Mouse (Mus musculus) thymus, postnatal 4 days (tissue): ENCODE data around the gene Armc8.
"Not testable (repeated sequence)": the region's sequence is repeated elsewhere in the genome, so short reads cannot be mapped to it uniquely, and the experiment has no call there.

Source experiments
- DNase-seq: peaks from one replicate; pipeline ENCODE4 v3.0.0; 2021

Gene Armc8

DNA sequence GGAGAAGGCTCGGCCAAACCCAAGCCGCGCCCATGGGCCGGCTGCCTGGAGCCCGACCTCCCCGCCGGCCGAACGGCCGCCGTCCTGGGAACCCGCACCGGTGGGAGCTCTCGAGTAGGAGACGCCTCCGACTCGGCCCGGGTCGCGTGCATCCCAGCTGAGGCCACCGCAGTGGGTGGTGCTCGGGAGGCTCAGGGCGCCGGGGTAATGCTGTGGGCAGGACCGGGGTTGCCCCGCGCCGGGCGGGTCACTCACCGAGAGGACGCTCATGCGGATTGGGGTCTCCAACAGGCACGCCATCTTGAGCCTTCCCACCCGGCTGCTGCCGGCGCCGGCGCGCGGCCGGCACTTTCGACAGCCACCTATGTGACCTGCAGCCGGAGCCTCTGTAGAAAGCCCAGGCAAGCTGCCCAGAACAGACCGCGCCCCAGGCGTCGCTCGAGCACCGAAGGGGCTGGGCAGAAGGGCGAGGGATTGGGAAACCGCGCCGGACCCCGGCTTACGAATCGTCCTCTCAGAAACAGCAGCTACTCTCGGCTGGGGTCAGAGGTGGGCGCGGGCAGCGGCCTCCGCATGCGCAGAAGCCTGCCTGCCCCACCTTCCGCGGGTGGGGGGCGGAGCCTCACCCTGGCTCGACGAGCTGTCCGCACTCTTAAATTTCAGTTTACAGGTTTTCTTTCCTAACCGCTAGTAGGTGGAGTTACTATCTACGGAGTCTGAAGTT is at the start of gene Armc8:
Gene Armc8 (minus strand): TSS at position 553 of the 724 bp plus-strand sequence.
- DNase-seq: peak; percentile 96

DNA sequence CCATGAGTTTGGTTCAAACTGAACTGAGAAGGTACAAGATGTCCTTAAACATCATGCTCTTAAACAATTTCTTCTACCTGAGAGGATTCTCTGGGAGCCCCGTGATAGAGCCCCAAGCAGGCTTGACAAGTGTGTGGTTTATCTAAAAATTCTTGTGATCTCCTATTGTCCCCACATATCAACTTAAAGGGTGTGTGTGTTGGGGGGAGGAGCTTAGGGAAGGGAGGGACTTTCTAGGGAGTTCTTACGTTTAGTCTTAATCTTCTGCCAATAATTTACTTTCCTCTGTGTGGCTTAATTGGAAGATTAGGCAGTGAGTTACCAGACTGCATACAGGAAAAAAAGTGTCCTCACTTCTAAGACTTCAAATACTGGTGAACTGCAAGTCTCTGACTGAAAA is 43.5 kb upstream of the Armc8 start, which contains the start of gene A4gnt:
Gene A4gnt (plus strand): TSS at position 301 of the 400 bp plus-strand sequence.
- no peak for DNase-seq

DNA sequence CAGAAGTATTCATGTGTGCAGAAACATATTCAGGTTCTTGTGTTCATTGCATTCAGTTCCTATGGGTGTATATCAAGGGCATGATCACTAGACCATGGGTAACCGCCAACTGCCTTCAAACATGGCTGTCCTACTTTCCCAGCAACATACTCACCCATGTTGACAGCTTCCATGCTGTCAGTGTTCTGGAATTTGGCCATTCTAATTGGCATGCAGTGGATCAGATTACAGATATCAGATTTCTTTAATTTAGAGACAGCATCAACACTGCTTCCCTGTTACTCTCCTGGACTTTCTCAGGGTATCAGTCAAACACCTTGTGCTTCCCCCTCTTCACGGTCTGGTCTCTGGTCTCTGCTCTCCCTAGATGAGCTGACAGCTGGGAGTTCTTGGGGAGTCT is 34.9 kb upstream of the Armc8 start:
- no peak for DNase-seq

GRCm38 (mm10) chr9:99599127-99599526 is 30.4 kb upstream of the Armc8 start:
- DNase-seq: not testable (repeated sequence)

- DNase-seq: no peak
Observed at GRCm38 (mm10) chr9:99591144-99591543, 22.4 kb upstream of the Armc8 start.

DNA sequence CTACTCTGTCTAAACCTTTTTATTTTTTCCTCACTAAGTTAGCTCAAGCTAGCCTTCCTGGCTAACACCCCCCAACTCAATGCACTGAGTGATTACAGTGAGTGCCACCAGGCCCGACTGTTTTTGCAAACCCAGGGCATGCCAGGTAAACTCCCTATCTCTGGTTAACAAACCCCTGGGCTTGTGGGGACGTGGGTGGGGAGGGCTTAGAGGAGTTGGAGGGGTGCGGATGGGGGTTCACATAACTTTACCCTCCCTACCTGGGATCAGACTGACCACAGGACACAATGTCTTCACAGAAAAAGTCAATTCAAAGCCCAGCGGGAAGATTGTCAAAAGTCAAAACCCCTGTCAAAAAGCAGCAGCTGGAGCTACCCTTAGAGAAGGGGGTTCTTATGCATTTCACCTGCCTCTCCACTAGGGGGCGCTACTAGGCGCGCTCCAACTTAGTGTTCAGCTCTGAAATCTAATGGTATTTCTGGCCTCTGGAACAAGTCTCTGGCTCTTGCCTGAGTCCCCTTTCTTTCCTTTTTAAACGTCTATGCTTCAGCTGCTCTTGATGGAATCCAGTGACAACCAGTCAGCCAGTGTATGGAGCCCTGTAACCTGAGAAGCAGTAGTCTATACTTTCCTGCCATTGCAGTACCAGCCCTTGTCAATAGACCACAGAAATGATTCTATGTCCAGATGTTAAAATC is 19.0 kb upstream of the Armc8 start:
- peak; percentile 75 for DNase-seq

DNA sequence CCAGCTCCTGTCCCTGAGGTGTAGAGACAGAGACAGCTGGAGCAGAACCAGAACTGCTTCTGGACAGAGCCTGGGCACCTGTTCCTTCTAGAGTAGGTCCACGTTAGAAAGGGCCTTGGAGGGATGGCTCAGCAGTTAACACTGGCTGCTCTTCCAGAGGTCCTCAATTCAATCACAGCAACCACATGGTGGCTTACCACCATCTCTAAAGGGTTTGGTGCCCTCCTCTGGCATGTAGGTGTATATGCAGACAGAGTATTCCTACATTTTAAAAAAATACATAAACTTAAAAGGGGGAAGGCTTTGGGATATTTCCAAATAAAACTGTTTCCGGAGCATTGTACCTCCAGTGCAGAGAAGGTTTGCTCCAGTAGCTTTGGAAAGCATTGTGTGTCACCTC is 12.0 kb upstream of the Armc8 start:
- DNase-seq: peak; percentile 42

DNA sequence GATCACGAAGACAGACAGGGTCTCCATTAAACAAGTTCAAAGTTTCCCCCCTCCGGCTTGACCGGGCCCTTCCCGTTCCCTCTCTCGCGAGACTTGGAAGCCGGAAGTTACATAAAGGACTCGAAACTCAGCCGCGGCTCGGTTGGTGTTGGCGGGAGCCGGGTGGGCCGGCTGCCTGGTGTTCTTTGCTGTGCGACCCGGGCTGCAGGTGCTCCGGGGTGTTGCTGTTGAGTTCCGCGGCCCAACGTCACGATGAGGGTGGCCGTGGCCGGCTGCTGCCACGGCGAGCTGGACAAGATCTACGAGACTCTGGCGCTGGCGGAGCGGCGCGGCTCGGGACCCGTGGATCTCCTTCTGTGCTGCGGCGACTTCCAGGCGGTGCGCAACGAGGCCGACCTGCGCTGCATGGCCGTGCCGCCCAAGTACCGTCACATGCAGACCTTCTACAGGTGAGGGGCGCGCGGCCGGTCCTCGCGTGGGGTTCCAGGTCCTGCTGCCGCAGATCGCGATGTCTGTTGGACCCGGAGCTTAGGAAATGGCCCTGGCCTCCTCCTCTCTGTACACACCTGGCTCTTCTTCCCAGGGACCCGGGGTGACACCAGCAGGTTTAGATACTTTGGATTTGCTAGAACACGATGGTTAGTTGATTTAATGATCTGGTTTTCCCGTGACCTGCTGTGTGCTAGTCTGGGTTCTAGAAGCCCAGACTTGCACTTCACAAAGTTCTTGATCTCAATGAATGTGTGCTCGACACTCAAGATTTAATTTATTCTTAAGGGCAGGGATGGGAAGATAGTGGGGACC is 7.2 kb upstream of the Armc8 start, which contains the start of gene Dbr1:
Gene Dbr1 (plus strand): TSS at position 123 of the 804 bp plus-strand sequence.
- DNase-seq: peak; percentile 94

- no peak for DNase-seq
Observed at GRCm38 (mm10) chr9:99569071-99569397, 335 bp upstream of the Armc8 start.

GRCm38 (mm10) chr9:99568023-99568346 is 714 bp downstream of the Armc8 start:
- DNase-seq: no peak

DNA sequence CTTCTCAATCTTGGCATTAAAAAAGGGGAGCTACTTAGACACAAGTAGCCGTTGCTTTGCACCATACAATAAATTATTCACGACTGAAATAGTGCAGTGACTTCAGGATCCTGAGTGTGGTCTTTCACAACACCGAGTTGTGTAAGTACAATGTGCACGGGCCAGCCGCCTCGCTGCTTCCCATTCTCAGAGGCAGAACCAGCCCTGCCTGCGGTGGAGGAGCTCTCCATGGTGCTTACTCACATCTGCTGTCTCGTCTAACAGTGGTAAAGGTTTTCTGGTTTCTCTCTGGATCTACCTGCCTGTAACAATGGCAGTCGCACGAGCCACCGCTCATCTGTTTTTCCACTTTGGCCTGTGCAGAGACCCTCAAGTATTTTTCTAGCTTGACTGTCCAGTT is 5.0 kb downstream of the Armc8 start:
- peak; percentile 81 for DNase-seq

GRCm38 (mm10) chr9:99560389-99560788 is 8.3 kb downstream of the Armc8 start:
- DNase-seq: no peak

- no peak for DNase-seq
Observed at GRCm38 (mm10) chr9:99559557-99559904, 9.2 kb downstream of the Armc8 start.

- DNase-seq: no peak
Observed at GRCm38 (mm10) chr9:99558824-99559556, 9.7 kb downstream of the Armc8 start.

GRCm38 (mm10) chr9:99557580-99558300 is 11.0 kb downstream of the Armc8 start:
- DNase-seq: no peak

- DNase-seq: no peak
Observed at GRCm38 (mm10) chr9:99555253-99555652, 13.4 kb downstream of the Armc8 start.

DNA sequence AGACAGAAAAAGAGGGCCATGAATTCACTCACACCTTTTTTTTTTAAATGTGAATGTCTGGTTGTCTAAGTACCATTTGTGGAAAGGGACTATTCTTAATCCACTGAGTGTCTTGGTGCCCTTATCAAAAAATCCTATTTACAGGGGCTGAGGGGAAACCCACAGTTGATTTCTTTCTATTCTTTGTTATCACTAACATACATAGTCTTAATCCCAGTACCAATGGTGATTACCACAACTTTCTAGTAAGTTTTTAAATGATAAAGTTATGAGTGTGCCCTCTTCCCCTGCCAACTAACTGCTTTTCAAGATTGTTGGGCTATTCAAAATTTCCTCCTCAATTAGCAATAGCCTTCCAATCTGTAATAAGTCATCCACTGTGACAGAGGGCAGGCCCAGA is 14.6 kb downstream of the Armc8 start:
- DNase-seq: no peak

DNA sequence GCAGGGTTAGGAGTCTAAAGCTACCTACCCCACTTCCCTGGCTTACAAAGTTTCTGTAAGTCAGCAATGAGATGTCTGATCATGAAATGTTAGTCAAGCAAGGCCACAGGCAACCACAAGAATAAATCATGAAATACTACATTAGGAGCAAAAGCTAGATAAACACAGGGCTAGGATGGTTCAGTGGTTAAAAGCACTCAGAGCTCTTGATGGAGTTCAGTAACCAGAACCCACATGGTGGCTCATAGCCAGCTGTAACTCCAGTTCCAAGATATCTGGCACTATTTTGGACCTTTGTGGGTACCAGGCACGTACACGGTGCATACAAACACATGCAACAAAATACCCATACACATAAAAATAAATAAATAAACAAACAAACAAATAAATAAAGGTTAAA is 15.7 kb downstream of the Armc8 start:
- no peak for DNase-seq

GRCm38 (mm10) chr9:99552068-99552467 is 16.6 kb downstream of the Armc8 start:
- DNase-seq: no peak

DNA sequence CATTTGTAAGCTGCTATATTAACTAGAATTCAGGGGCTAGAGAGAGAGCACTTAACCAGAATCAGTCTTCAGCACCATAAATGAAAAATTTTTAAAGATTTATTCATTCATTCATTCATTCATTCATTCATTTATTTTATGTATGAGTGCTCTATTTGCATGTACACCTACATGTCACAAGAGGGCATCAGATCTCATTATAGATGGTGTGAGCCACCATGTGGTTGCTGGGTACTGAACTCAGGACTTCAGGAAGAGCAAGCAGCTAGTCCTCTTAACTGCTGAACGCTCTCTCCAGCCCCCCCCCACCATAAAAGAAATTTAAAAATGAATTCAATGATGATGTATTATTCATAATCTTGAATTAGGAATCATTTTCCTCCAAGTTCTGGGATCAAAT is 22.4 kb downstream of the Armc8 start:
- DNase-seq: no peak

GRCm38 (mm10) chr9:99531865-99532264 is 36.8 kb downstream of the Armc8 start:
- DNase-seq: no peak

DNA sequence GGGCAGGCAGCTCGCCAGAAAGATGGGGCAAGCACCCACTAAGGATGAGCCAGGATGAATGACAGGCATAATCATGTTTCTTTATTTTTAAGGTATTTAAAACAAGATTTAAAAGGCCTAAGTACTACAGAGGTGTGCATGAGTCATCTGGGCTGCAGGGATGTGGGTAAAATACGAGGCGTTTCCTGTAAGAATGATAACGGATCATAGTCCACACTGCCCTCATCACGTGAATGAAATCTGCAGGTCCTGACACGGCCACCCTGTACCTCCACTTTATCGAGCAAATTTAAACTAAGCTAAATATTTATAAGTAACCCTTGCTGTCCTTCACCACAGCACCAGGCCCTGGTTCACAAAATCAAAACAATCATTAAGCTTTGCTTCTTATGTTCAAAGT is 62.8 kb downstream of the Armc8 start:
- DNase-seq: no peak

GRCm38 (mm10) chr9:99499336-99499735 is 69.4 kb downstream of the Armc8 start:
- DNase-seq: no peak
